Mouse (Mus musculus) Muller cell, postnatal 12 days (primary cell): Measurements from ENCODE around the gene Ptprd.
"Not testable (repeated sequence)": the region's sequence is repeated elsewhere in the genome, so short reads cannot be mapped to it uniquely, and the experiment has no call there.

Source experiments
- DNase-seq: peaks from one replicate; pipeline ENCODE4 v3.0.0-alpha.2; 2015; ENCODE audit errors: inconsistent ontology term

Gene Ptprd

DNA sequence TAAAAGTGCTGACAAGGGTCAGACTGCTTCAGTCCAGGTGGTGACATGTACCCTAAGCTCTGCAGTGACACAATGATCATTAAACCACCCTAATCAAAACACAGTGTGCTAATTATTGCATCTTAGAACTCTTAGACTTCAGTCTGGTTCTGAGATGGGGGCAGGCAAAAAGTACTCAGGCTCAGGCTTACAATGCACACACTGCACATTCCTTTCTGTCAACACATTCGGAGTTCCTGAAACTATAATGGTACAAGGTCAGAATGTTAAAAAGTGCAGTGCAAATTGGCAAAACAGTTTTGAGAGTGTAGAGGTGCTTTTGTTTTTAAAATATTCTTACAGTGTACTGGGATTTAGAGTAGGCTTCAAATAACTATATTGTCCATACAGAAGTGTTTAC is 2167.0 kb downstream of the Ptprd start:
- peak; percentile 20 for DNase-seq

GRCm38 (mm10) chr4:76037178-76037577 is 2174.6 kb downstream of the Ptprd start:
- DNase-seq: not testable (repeated sequence)

- peak; percentile 50 for DNase-seq
These were observed 2186.0 kb downstream of the Ptprd start for GRCm38 (mm10) chr4:76025571-76026325.

DNA sequence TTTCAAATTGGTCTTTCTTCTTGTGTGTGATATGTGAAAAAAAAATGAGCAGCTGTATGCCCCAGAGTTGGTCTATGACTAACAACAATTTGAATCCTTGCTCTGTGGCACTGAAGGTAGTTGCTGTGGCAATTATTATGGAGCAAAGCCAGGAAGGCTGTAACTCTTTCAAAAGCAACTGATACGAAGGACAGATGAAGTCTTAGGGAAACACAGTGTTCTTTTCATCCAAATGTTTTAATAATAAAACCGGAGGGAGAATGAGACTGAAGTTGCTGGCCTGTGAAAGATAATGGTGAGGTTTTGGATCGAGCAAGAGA is 2187.3 kb downstream of the Ptprd start:
- no peak for DNase-seq

GRCm38 (mm10) chr4:76023756-76024501 is 2187.8 kb downstream of the Ptprd start:
- no peak for DNase-seq

- peak; percentile 45 for DNase-seq
These were observed 2190.1 kb downstream of the Ptprd start for GRCm38 (mm10) chr4:76021670-76022069.

- DNase-seq: peak; percentile 57
These were observed 2196.7 kb downstream of the Ptprd start for GRCm38 (mm10) chr4:76015026-76015425.

- no peak for DNase-seq
These were observed 2197.5 kb downstream of the Ptprd start for GRCm38 (mm10) chr4:76014151-76014840.

GRCm38 (mm10) chr4:76008580-76008979 is 2203.2 kb downstream of the Ptprd start:
- no peak for DNase-seq

DNA sequence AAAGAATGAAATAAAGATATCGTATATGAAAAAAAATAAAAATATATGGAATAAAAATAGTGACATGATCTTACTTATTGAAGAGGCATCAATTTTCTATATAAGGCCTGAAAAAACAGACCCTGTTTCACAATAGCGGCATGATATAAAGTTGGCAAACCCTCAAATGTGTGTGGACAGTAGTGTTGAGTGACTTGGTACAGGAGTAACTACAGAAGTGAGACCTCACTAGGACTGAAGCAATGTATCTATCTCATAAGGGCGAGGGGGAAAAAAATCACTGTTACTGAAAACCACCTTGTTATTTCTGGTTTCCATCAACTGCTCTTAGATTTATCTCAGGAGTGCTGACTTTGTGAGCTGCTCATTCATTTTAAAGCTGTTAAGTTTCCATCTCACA is 2204.5 kb downstream of the Ptprd start:
- DNase-seq: no peak

DNA sequence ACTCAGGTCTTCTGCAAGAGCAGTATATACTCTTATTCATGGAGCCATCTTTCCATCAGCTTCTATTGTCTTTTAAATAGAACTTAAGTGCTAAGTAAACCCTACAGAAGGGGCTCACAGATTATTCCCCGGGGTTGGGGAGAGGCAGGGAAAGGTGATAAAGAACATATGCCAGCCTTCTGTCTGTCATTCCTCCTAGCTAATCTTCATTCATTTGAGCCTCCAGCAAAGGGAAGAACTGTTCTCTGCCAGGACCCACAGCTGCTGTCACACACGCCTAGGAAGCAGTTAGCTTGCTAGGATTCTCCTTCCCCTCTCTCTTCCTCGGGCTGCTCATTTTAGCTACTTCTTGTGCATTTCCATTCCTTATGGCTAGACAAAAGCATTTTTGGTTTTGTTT is 2205.0 kb downstream of the Ptprd start:
- DNase-seq: no peak

DNA sequence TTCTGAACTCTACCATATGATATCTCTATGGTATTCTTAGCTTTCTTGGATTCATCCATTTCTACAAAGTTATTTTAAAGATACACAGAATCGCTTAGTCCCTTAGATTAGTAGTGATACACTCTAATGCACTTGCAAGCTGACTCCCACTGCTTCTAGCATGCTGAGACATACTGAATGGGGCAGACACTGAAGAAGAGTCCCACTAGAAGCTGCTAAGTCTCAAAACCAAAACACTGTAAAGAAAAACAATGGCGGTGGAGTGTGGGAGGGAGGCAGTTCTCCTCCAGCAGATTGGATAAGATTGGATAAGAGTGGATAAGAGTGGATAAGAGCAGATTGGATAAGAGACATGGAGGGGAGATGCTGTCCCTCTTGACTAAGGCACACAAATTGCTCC is 2207.6 kb downstream of the Ptprd start:
- no peak for DNase-seq

GRCm38 (mm10) chr4:76000258-76000657 is 2211.5 kb downstream of the Ptprd start:
- DNase-seq: no peak

DNA sequence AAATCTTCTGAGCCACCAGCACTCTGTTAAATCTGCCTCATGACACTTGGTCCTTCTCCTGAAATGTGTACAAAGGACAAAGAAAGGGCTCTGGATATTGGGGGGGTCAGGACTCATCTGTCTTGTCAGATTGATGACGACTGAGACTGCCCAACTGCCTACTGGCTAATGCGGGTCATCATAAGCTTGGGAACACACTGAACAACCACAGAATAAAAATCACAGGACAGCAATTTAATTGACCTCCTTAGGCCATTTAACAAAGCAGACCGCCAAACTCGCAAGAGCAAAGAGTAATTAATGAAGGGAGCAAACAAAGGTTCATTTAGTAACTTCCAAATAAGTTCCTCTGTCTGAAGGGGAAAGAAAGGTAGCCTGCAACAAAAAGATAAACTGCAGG is 2215.9 kb downstream of the Ptprd start:
- DNase-seq: peak; percentile 67

DNA sequence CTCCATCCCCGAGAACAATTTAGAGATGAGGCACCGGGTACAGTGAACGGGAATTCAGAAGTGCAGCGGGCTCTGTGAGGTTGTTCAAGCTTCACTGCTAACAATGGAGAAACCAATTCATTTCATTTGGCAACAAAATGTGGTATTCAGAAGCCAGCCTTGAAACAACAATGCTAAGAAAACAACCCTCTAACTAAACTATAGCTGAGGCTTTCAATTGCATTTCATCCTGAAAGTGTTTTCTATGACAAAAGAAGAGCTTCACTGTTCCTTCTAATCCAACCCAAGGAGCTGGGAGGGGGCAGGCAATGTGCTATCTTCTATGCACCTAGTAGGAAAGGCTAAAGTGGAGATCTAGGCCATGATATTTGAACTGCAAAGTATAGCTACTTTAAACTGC is 2217.2 kb downstream of the Ptprd start:
- DNase-seq: peak; percentile 51

- DNase-seq: peak; percentile 72
These were observed 2218.7 kb downstream of the Ptprd start for GRCm38 (mm10) chr4:75993092-75993491.

- peak; percentile 34 for DNase-seq
These were observed 2220.0 kb downstream of the Ptprd start for GRCm38 (mm10) chr4:75991621-75992245.

DNA sequence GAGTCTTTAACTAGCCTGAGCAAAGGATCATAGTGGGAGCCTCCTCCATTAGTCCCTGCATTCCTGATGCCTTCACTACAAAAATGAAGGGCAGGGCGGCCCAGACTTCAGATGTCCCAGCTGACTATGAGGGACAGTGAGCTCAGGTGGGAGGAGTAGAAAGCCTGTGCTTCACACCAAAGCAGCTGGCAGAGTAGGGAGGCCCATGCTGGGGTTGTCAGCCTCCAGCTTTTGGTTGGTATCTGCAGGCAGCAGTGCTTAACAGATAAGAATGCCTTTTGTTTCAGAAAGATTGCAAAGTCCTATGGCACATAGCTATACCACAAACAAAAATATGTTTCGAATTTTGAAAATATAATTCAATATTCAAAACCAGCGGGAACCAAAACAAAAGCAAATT is 2237.0 kb downstream of the Ptprd start:
- no peak for DNase-seq

GRCm38 (mm10) chr4:75973322-75973721 is 2238.4 kb downstream of the Ptprd start:
- no peak for DNase-seq

DNA sequence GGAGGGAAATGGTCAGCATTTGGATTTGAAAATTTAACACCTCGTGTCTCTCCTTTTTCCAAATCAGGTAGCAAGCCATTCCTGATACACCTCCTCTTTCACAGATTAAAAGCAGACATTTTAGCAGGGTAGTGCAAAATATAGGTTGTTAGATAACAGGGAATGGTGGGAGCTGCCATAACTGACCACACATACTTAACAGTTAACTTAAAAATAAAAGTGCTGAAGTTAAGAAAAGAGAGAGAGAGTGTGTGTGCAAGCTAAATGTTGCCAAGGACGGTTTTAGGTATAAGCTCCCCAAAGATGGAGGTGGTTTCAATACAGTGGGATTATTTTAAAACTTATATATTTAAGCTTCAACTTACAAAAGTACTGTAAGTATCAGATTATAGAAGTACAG is 2241.8 kb downstream of the Ptprd start:
- no peak for DNase-seq

DNA sequence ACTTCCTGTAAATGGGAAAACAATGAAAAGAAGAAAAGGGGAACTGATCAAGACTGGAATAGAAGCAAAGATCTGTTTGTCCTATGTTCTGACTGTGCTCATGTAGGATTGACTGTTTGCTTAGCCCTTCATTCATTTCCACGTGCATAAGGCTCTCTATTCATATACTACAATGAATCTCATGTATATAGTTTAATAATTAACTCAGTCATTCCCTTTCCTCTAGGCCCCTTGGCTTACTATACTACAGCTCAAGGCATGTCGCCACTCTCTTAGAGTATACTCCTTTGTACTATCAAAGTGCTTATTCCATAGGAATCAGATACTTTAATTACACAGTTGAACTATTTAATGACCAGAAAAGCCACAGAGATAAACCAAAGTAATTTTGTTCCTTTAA is 2243.1 kb downstream of the Ptprd start:
- no peak for DNase-seq

DNA sequence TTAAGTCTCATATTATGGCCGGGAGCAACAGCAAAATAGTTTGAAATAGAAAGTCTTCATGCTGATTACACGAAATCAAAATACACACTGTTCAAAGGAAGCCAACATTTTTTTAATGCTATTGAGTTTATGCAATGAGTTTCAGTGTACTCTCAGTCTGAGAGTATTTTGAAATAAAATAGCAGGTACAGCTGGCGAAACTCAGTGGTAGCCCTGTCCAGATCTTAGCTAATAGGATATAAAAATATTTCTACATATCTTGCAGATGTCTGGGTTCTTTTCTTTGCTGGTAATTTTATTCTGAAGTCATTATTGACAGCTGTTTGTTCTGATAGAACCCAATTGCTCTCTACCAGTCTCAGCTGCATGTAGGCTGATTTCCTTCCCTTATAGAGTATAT is 2246.0 kb downstream of the Ptprd start:
- DNase-seq: no peak
